Mouse (Mus musculus) kidney, embryonic 16.5 days (tissue): ENCODE measurements at regions not wholly inside any gene's neighbourhood (a gene's known extent, or its start where the extent isn't known, plus 50 kb on each side); places are given as distances from the start of the nearest gene placed in this dataset.
A peak's percentile ranks its signal among the peaks of the same experiment; 100 is the strongest.

ENCODE experiments used
- ATAC-seq: fragments of 200-750 bp; cut with Nextera tagmentation; 2 replicates; pipeline ENCODE4 v1.8.0; 2017; ENCODE audit warnings: moderate TSS enrichment; ENCODE audit not compliant: low FRiP score, low TSS enrichment
- H3K27ac ChIP-seq: fragments of 300-500 bp; sonication (generic); 2 replicates; pipeline ENCODE4 v1.5.1; 2014; ENCODE audit warnings: low read length
- H3K27me3 ChIP-seq: fragments of 300-500 bp; sonication (generic); 2 replicates; pipeline ENCODE4 v1.6.1; 2014; ENCODE audit warnings: low read length, control low read depth, mixed read lengths; ENCODE audit not compliant: insufficient read depth
- H3K36me3 ChIP-seq: fragments of 300-500 bp; sonication (generic); 2 replicates; pipeline ENCODE4 v1.6.1; 2014; ENCODE audit warnings: low read length, control low read depth, mixed read lengths; ENCODE audit not compliant: insufficient read depth
- H3K4me1 ChIP-seq: fragments of 300-500 bp; sonication (generic); 2 replicates; pipeline ENCODE4 v1.6.1; 2014; ENCODE audit warnings: low read length, control low read depth, mixed read lengths; ENCODE audit not compliant: insufficient read depth
- H3K4me2 ChIP-seq: fragments of 300-500 bp; sonication (generic); replicated peaks from 2 replicates; pipeline ENCODE4 v1.6.1; 2014; ENCODE audit warnings: low read depth, low read length
- H3K4me3 ChIP-seq: fragments of 300-500 bp; sonication (generic); 2 replicates; pipeline ENCODE4 v1.5.1; 2014; ENCODE audit warnings: mild to moderate bottlenecking, low read length
- H3K9ac ChIP-seq: fragments of 300-500 bp; sonication (generic); replicated peaks from 2 replicates; pipeline ENCODE4 v1.6.1; 2014; ENCODE audit warnings: low read length
- H3K9me3 ChIP-seq: fragments of 300-500 bp; sonication (generic); 2 replicates; pipeline ENCODE4 v1.6.1; 2016; ENCODE audit warnings: low read length, control low read depth
- WGBS: fragments of 180-500 bp; shearing (Covaris S2); extraction: QIAGEN DNeasy Blood & Tissue Kit; methylation state at CpG from one replicate; pipeline ENCODE4 v1.1.7; 2014; 5-methylcytosine and 5-hydroxymethylcytosine counted together

GRCm38 (mm10) chr7:73625651-73626050 lies 84.0 kb upstream of the Chd2 start:
- Histone ChIP-seq H3K27me3 (no peaks in the 10 kb centered on the region), H3K4me3 (no peak overlapping the region), H3K9me3 (peaks cover 2% of the 10 kb centered on the region; the same call in 1 of the 2 replicates), H3K4me2 (no peak overlapping the region), H3K36me3 (no peaks in the 10 kb centered on the region), H3K9ac (no peak overlapping the region), H3K27ac (peak overlapping the region; percentile 2; the same call in 1 of the 2 replicates), H3K4me1 (peaks cover 16% of the 10 kb centered on the region)
- no peak for ATAC-seq

- Histone ChIP-seq H3K4me3 (no peak overlapping the region), H3K27ac (peak overlapping the region; percentile 2; the same call in 1 of the 2 replicates), H3K36me3 (no peaks in the 10 kb centered on the region), H3K4me1 (peaks cover 16% of the 10 kb centered on the region), H3K9me3 (peaks cover 2% of the 10 kb centered on the region; the same call in 1 of the 2 replicates), H3K27me3 (no peaks in the 10 kb centered on the region), H3K4me2 (no peak overlapping the region), H3K9ac (no peak overlapping the region)
- WGBS: 40% methylated on average over 6 of the region's 6 CpGs
- no peak for ATAC-seq
These were observed 83.4 kb upstream of the Chd2 start for GRCm38 (mm10) chr7:73624992-73625391.

GRCm38 (mm10) chr7:73624093-73624600 lies 82.5 kb upstream of the Chd2 start:
- Histone ChIP-seq H3K4me2 (no peak overlapping the region), H3K4me1 (peaks cover 16% of the 10 kb centered on the region), H3K9me3 (peaks cover 2% of the 10 kb centered on the region; the same call in 1 of the 2 replicates), H3K9ac (no peak overlapping the region), H3K36me3 (no peaks in the 10 kb centered on the region), H3K4me3 (no peak overlapping the region), H3K27me3 (no peaks in the 10 kb centered on the region), H3K27ac (no peak overlapping the region)
- ATAC-seq: no peak
- WGBS: 68% methylated on average over 3 of the region's 3 CpGs

DNA sequence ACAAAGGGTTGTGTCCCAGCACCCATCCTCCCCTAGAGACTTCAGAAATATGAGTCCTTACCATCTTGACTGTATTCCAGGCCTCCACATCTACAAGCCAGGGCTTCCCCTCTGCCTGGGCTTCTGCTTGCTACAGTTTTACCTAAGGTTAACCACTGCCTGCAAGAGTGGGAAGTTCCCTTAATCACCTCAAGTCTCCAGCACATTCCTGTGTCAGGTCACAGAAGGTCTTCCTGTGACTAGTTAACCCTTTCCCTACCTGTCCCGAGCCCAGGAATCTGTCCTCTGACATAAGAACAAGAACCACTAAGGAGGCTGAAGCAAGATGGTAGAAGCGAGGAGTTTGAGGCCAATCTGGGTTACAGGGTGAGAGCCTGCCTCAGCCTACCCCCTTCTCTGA lies 80.8 kb upstream of the Chd2 start:
- 65% methylated on average over 2 of the region's 2 CpGs for WGBS
- no peak overlapping the region; the same call in 1 of the 2 replicates for H3K4me2 ChIP-seq
- no peak overlapping the region for H3K4me3 ChIP-seq
- ATAC-seq: no peak
- no peaks in the 10 kb centered on the region for H3K36me3 ChIP-seq
- H3K27ac ChIP-seq: peak overlapping the region; percentile 32; the same call in 1 of the 2 replicates
- H3K4me1 ChIP-seq: peaks cover 17% of the 10 kb centered on the region
- no peak overlapping the region for H3K9ac ChIP-seq
- H3K9me3 ChIP-seq: peaks cover 2% of the 10 kb centered on the region; the same call in 1 of the 2 replicates
- no peaks in the 10 kb centered on the region for H3K27me3 ChIP-seq

DNA sequence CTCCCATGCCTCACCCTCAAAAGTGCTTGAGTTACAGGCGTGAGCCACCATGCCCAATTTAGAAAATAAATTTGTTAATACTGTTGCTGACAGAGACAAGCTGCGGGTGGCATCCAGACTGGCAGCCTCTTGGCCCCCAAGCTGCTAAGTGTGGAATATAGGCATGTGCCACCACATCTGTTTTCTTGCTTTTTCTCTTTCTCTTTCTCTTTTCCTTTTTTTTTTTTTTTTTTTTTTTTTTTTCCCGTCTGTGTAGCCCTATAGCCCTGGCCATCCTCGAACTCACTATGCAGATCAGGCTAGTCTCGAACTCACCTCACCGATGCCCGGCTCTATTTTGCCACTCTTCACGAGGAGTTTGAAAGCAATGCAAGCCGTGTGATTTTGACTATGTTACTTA lies 78.7 kb upstream of the Chd2 start:
- Histone ChIP-seq H3K27ac (no peak overlapping the region), H3K4me3 (no peak overlapping the region), H3K4me2 (no peak overlapping the region), H3K27me3 (no peaks in the 10 kb centered on the region), H3K4me1 (peaks cover 30% of the 10 kb centered on the region), H3K9me3 (peaks cover 2% of the 10 kb centered on the region; the same call in 1 of the 2 replicates), H3K36me3 (no peaks in the 10 kb centered on the region), H3K9ac (no peak overlapping the region)
- WGBS: 91% methylated on average over 9 of the region's 9 CpGs
- ATAC-seq: no peak

DNA sequence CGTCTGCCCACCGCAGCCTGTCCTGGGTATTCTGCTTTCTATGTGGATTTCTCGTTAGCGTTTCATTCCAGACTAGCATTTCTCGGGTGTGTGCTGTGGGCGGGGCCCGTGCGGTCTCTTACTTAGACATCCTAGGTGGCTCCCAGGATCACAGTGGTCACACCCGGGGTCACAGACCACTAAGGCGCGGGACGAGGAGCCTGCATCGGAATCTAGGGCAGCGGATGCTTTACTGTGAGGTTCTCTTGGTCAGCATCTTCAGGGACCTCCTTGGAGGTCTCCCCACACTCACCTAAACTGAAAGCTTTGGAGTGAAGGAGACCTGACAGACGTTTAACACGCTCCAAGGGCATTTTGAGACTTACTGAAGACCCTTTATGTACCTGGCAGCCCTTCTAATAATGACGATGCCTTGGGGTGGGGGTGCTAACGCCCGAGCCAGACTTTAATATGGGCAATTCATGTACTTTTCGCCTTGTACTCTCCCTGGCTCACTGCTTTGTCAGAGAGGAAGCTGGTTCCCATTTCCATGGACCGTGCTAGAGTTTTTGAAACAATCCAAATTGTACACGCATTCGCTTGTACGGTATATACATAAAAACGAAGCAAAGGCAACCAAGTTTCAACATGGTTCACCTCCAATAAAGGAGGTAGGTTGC lies 77.3 kb upstream of the Chd2 start:
- Histone ChIP-seq H3K27ac (peak overlapping the region; percentile 100), H3K4me1 (peaks cover 33% of the 10 kb centered on the region), H3K9ac (peak overlapping the region; percentile 97), H3K4me3 (peak overlapping the region; percentile 73), H3K36me3 (no peaks in the 10 kb centered on the region), H3K27me3 (no peaks in the 10 kb centered on the region), H3K4me2 (peak overlapping the region; percentile 90), H3K9me3 (peaks cover 2% of the 10 kb centered on the region; the same call in 1 of the 2 replicates)
- ATAC-seq: no peak; the same call in 1 of the 2 replicates
- WGBS: 6% methylated on average over 25 of the region's 25 CpGs

- Histone ChIP-seq H3K9me3 (no peaks in the 10 kb centered on the region), H3K27me3 (no peaks in the 10 kb centered on the region), H3K36me3 (no peaks in the 10 kb centered on the region), H3K9ac (peak overlapping the region; percentile 97), H3K4me3 (peak overlapping the region; percentile 73), H3K4me2 (peak overlapping the region; percentile 90), H3K27ac (peak overlapping the region; percentile 100), H3K4me1 (peaks cover 35% of the 10 kb centered on the region)
- ATAC-seq: peak; percentile 96
- 0% methylated on average over 66 of the region's 86 CpGs for WGBS
These were observed 76.5 kb upstream of the Chd2 start for GRCm38 (mm10) chr7:73617910-73618757.

- WGBS: 5% methylated on average over 21 of the region's 21 CpGs
- no peak for ATAC-seq
These were observed 75.6 kb upstream of the Chd2 start for GRCm38 (mm10) chr7:73616971-73617906.

GRCm38 (mm10) chr7:73616015-73616414 lies 74.4 kb upstream of the Chd2 start:
- Histone ChIP-seq H3K27me3 (no peaks in the 10 kb centered on the region), H3K27ac (peak overlapping the region; percentile 100), H3K4me1 (peaks cover 30% of the 10 kb centered on the region), H3K36me3 (no peaks in the 10 kb centered on the region), H3K4me2 (peak overlapping the region; percentile 90), H3K4me3 (0 out of 2 replicates have a peak overlapping the region, but pooled peaks have one; percentile 1), H3K9ac (peak overlapping the region; percentile 44), H3K9me3 (no peaks in the 10 kb centered on the region)
- ATAC-seq: no peak
- WGBS: 10% methylated on average over 11 of the region's 11 CpGs

More at GRCm38 (mm10) chr7:73616971-73617906, 75.6 kb upstream of the Chd2 start:
- Histone ChIP-seq H3K9me3 (no peaks in the 10 kb centered on the region), H3K36me3 (no peaks in the 10 kb centered on the region), H3K9ac (peak overlapping the region; percentile 97), H3K4me3 (peak overlapping the region; percentile 65), H3K4me1 (peaks cover 31% of the 10 kb centered on the region), H3K27ac (peak overlapping the region; percentile 100), H3K27me3 (no peaks in the 10 kb centered on the region), H3K4me2 (peak overlapping the region; percentile 90)
